Mouse (Mus musculus) kidney, postnatal 0 days (tissue): ENCODE results near the gene Mical2. TPM values are rescaled to one million over a fixed set of nuclear protein-coding genes. Genes with fewer than 3 reads are reported as not detected.

Source experiments
- ATAC-seq: fragments of 200-750 bp; cut with Nextera tagmentation; replicated peaks from 2 replicates; pipeline ENCODE4 v1.8.0; 2017; ENCODE audit warnings: low read depth, moderate number of reproducible peaks, moderate TSS enrichment, moderate library complexity; ENCODE audit not compliant: low FRiP score
- DNase-seq: peaks from one replicate; pipeline ENCODE4 v3.0.0-alpha.2; 2016; ENCODE audit warnings: low spot score
- H3K27ac ChIP-seq: fragments of 300-500 bp; sonication (generic); 2 replicates; pipeline ENCODE4 v1.5.1; 2014; ENCODE audit warnings: mild to moderate bottlenecking
- H3K27me3 ChIP-seq: fragments of 300-500 bp; sonication (generic); 2 replicates; pipeline ENCODE4 v1.6.1; 2014; ENCODE audit warnings: low read length, mixed read lengths; ENCODE audit not compliant: insufficient read depth
- H3K36me3 ChIP-seq: fragments of 300-500 bp; sonication (generic); 2 replicates; pipeline ENCODE4 v1.6.1; 2014; ENCODE audit warnings: low read length, mixed read lengths; ENCODE audit not compliant: insufficient read depth
- H3K4me1 ChIP-seq: fragments of 300-500 bp; sonication (generic); replicated peaks from 2 replicates; pipeline ENCODE4 v1.6.1; 2014; ENCODE audit warnings: antibody characterized with exemption, low read length, mixed read lengths; ENCODE audit not compliant: insufficient read depth
- H3K4me2 ChIP-seq: fragments of 300-500 bp; sonication (generic); 2 replicates; pipeline ENCODE4 v1.6.1; 2014; ENCODE audit warnings: mild to moderate bottlenecking, low read length, moderate library complexity, mixed read lengths
- H3K4me3 ChIP-seq: fragments of 300-500 bp; sonication (generic); replicated peaks from 2 replicates; pipeline ENCODE4 v1.5.1; 2014; ENCODE audit warnings: low read depth, low read length
- H3K9ac ChIP-seq: fragments of 300-500 bp; sonication (generic); 2 replicates; pipeline ENCODE4 v1.6.1; 2014; ENCODE audit warnings: low read depth, low read length
- H3K9me3 ChIP-seq: fragments of 300-500 bp; sonication (generic); replicated peaks from 2 replicates; pipeline ENCODE4 v1.6.1; 2016; ENCODE audit warnings: low read length, inconsistent platforms, mixed read lengths
- CTCF ChIP-seq: IDR thresholded peaks from 2 replicates; pipeline ENCODE4 v1.5.1; 2016; ENCODE audit warnings: antibody characterized with exemption, low read depth, mild to moderate bottlenecking, moderate library complexity
- WGBS: fragments of 180-500 bp; shearing (Covaris S2); extraction: QIAGEN DNeasy Blood & Tissue Kit; methylation state at CpG from one replicate; pipeline ENCODE4 v1.1.7; 2014; 5-methylcytosine and 5-hydroxymethylcytosine counted together
- polyA plus RNA-seq: library from polyadenylated mRNA; unstranded; fragments of >200 nt; fragmentation: Nextera tagmentation; extraction: Ambion mirVana; gene quantifications from 2 replicates; pipeline ENCODE4 v1.2.1, GENCODE M21; 2015

Mical2 gene
- polyA plus RNA-seq, 1 experiment from 2014 or later = 5.1 TPM

- 85% methylated on average over 3 of the region's 3 CpGs for WGBS
- Histone ChIP-seq H3K4me3 (no peak overlapping the region), H3K4me2 (no peak overlapping the region), H3K27me3 (no peaks in the 10 kb centered on the region), H3K9ac (no peak overlapping the region), H3K4me1 (peaks cover 14% of the 10 kb centered on the region; the same call in 1 of the 2 replicates), H3K9me3 (no peaks in the 10 kb centered on the region), H3K36me3 (no peaks in the 10 kb centered on the region), H3K27ac (no peak overlapping the region)
- ATAC-seq (no peak), DNase-seq (no peak)
- no peak for TF ChIP-seq CTCF
Observed at GRCm38 (mm10) chr7:112271627-112272026, 46.0 kb downstream of the Mical2 start.

GRCm38 (mm10) chr7:112272692-112273091 lies 47.0 kb downstream of the Mical2 start:
- Histone ChIP-seq H3K27ac (no peak overlapping the region), H3K27me3 (no peaks in the 10 kb centered on the region), H3K4me1 (peaks cover 17% of the 10 kb centered on the region; the same call in 1 of the 2 replicates), H3K36me3 (no peaks in the 10 kb centered on the region), H3K4me2 (no peak overlapping the region), H3K4me3 (no peak overlapping the region), H3K9ac (no peak overlapping the region), H3K9me3 (no peaks in the 10 kb centered on the region)
- no peak for TF ChIP-seq CTCF
- ATAC-seq = no peak
- 44% methylated on average over 5 of the region's 5 CpGs for WGBS
- DNase-seq = no peak

GRCm38 (mm10) chr7:112273451-112273850 lies 47.8 kb downstream of the Mical2 start:
- Histone ChIP-seq H3K27ac (no peak overlapping the region), H3K36me3 (no peaks in the 10 kb centered on the region), H3K27me3 (no peaks in the 10 kb centered on the region), H3K9ac (no peak overlapping the region), H3K4me2 (no peak overlapping the region), H3K4me1 (peaks cover 23% of the 10 kb centered on the region; the same call in 1 of the 2 replicates), H3K9me3 (no peaks in the 10 kb centered on the region), H3K4me3 (no peak overlapping the region)
- ATAC-seq = no peak
- DNase-seq = no peak
- no peak for TF ChIP-seq CTCF
- 66% methylated on average over 6 of the region's 6 CpGs for WGBS

GRCm38 (mm10) chr7:112274611-112275010 lies 49.0 kb downstream of the Mical2 start:
- H3K27ac ChIP-seq = no peak overlapping the region
- TF ChIP-seq CTCF = no peak
- H3K4me2 ChIP-seq = no peak overlapping the region
- no peaks in the 10 kb centered on the region for H3K36me3 ChIP-seq
- 42% methylated on average over 2 of the region's 2 CpGs for WGBS
- H3K4me3 ChIP-seq = no peak overlapping the region
- no peaks in the 10 kb centered on the region for H3K27me3 ChIP-seq
- no peaks in the 10 kb centered on the region for H3K9me3 ChIP-seq
- peaks cover 30% of the 10 kb centered on the region; the same call in 1 of the 2 replicates for H3K4me1 ChIP-seq
- ATAC-seq (no peak), DNase-seq (no peak)
- H3K9ac ChIP-seq = no peak overlapping the region

GRCm38 (mm10) chr7:112275093-112275492 lies 49.4 kb downstream of the Mical2 start:
- no peak for ATAC-seq
- H3K36me3 ChIP-seq = no peaks in the 10 kb centered on the region
- DNase-seq = no peak
- H3K4me3 ChIP-seq = no peak overlapping the region
- H3K4me2 ChIP-seq = no peak overlapping the region
- peaks cover 30% of the 10 kb centered on the region; the same call in 1 of the 2 replicates for H3K4me1 ChIP-seq
- no peaks in the 10 kb centered on the region for H3K9me3 ChIP-seq
- TF ChIP-seq CTCF = no peak
- H3K27me3 ChIP-seq = no peaks in the 10 kb centered on the region
- WGBS = 61% methylated on average over 3 of the region's 3 CpGs
- H3K9ac ChIP-seq = no peak overlapping the region
- H3K27ac ChIP-seq = no peak overlapping the region

- DNase-seq (no peak), ATAC-seq (no peak)
- no peak overlapping the region for H3K27ac ChIP-seq
- H3K4me2 ChIP-seq = no peak overlapping the region
- H3K27me3 ChIP-seq = no peaks in the 10 kb centered on the region
- TF ChIP-seq CTCF = no peak
- peaks cover 36% of the 10 kb centered on the region for H3K4me1 ChIP-seq
- no peaks in the 10 kb centered on the region for H3K9me3 ChIP-seq
- 37% methylated on average over 2 of the region's 2 CpGs for WGBS
- H3K4me3 ChIP-seq = no peak overlapping the region
- no peaks in the 10 kb centered on the region for H3K36me3 ChIP-seq
- no peak overlapping the region for H3K9ac ChIP-seq
Observed at GRCm38 (mm10) chr7:112275883-112276282, 50.2 kb downstream of the Mical2 start.

GRCm38 (mm10) chr7:112276823-112277222 lies 51.2 kb downstream of the Mical2 start:
- H3K4me1 ChIP-seq = peaks cover 36% of the 10 kb centered on the region
- no peaks in the 10 kb centered on the region for H3K36me3 ChIP-seq
- no peaks in the 10 kb centered on the region for H3K27me3 ChIP-seq
- H3K4me2 ChIP-seq = no peak overlapping the region
- H3K9me3 ChIP-seq = no peaks in the 10 kb centered on the region
- H3K9ac ChIP-seq = no peak overlapping the region
- no peak for TF ChIP-seq CTCF
- ATAC-seq (no peak), DNase-seq (no peak)
- 52% methylated on average over 4 of the region's 4 CpGs for WGBS
- H3K4me3 ChIP-seq = no peak overlapping the region
- H3K27ac ChIP-seq = no peak overlapping the region
